Mouse (Mus musculus) embryonic stem cell, embryonic (primary cell): ENCODE results near the gene Sppl2b.

ENCODE experiments used
- CTCF ChIA-PET, 4 experiments: fragments of 300-600 bp in 2 of 4; fragments of 350-600 bp in 2 of 4; sonication (Branson Sonifier 250); formaldehyde crosslinking; loops; one replicate each; lab custom pipeline; 2022; ENCODE audit warnings: inconsistent platforms in 2 of 4; lab: Charles Lee
- POLR2A ChIA-PET, 4 experiments: fragments of 300-600 bp in 2 of 4; fragments of 350-600 bp in 2 of 4; sonication (Branson Sonifier 250); formaldehyde crosslinking; loops; one replicate each; lab custom pipeline; 2022; ENCODE audit warnings: antibody characterized with exemption in 4 of 4, inconsistent platforms in 1 of 4; lab: Charles Lee

Gene Sppl2b

DNA sequence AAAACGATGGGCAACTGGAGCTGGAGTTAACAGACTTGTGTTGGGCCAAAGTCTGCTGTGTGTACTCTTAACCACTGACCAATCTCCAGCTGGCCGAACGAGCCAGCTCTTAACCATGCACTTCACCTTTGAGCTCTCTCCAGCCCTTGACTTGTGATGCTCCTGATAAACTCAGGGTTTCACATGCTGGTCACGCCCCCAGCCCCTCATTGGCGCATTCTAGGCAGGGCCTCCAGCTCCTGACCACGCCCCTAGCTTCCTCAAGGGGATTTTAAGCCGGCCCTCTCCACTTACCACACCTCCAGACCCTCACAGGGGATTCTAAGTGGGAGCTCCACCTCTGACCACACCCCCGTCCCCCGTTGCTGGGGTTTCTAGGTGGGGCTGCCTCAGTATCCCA is 23.9 kb upstream of the Sppl2b start:
- ChIA-PET POLR2A (interaction anchor here (0.5 to 6.5 kb wide), 121 partner anchors 9 to 1302 kb away, joined by 3 to 99 read pairs (median 4); partner anchors contain the start of genes Gadd45b (in 3 of the 4), Lsm7 (in 3 of the 4), Map2k2 (in 3 of the 4) and Sppl2b (in 3 of the 4)), CTCF (interaction anchor here (0.5 to 2.7 kb wide), 27 partner anchors 9 to 251 kb away, joined by 3 to 19 read pairs (median 4); partner anchors contain the start of gene Csnk1g2 (in 1 of the 4))

DNA sequence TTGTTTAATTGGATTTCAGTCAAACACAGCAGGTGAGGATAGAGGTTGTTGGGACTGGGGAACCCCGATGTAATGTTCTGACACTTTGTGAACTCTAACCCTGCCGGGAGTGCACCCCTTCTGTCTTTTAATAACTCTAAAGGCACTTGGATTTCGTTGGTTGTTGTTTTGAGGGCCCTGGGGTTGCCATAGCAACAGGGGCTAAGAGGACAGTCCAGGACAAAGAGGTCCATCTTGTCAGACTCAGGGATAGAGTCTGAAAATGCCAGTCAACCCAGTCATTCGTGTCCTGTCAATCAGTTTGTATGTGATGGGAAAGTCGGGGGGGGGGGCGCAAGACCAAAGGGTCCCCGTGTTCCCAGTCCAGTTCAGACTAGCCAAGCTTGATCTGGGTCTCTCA is 22.3 kb upstream of the Sppl2b start:
- POLR2A ChIA-PET: interaction anchor here in 3 of 4 experiments (0.6 to 6.5 kb wide), 14 partner anchors 10 to 295 kb away, joined by 3 to 99 read pairs (median 7); partner anchors contain the start of genes Gadd45b (in 3 of the 3), Amh (in 2 of the 3), Atp8b3 (in 2 of the 3) and Abhd17a (in 1 of the 3)
- CTCF ChIA-PET: interaction anchor here in 3 of 4 experiments (0.6 to 2.7 kb wide), 4 partner anchors 27 to 49 kb away, joined by 3 to 19 read pairs (median 4); no protein-coding TSS in a partner anchor

DNA sequence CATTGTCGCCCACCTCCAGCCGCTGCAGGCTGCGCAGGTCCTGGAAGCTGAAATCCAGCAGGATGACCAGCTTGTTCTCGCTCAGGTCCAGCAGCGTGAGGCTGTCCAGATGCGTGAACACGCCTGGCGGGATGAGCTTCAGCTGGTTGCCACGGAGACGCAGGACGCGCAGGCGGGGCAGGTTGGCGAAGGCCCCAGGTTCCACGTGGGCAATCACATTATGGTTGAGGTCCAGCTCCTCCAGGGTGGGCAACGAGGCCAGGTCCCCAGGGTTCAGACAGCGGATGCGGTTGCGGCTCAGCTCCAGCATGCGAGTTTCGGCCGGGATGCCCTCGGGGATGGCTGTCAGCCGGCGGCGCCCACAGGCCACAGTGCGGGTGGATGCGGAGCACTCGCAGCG is 19.5 kb upstream of the Sppl2b start:
- CTCF ChIA-PET: interaction anchor here (0.6 to 3.7 kb wide), 5 partner anchors 30 to 1067 kb away, joined by 3 to 17 read pairs (median 5); partner anchors contain the start of gene Amh (in 1 of the 4)
- POLR2A ChIA-PET: interaction anchor here (0.5 to 3.7 kb wide), 23 partner anchors 8 to 518 kb away, joined by 3 to 15 read pairs (median 3); partner anchors contain the start of genes Gadd45b (in 2 of the 4), Sppl2b (in 2 of the 4), Lingo3 (in 1 of the 4) and Slc39a3 (in 1 of the 4)

- CTCF ChIA-PET: interaction anchor here in 3 of 4 experiments (0.6 to 3.7 kb wide), 8 partner anchors 18 to 473 kb away, joined by 3 to 17 read pairs (median 4); partner anchors contain the start of genes Amh (in 1 of the 3), Lsm7 (in 1 of the 3) and Sppl2b (in 1 of the 3)
- POLR2A ChIA-PET: interaction anchor here in 3 of 4 experiments (0.6 to 5.2 kb wide), 17 partner anchors 8 to 181 kb away, joined by 3 to 36 read pairs (median 5); partner anchors contain the start of gene Gadd45b (in 2 of the 3)
These were observed 18.1 kb upstream of the Sppl2b start for GRCm38 (mm10) chr10:80836949-80837379.

DNA sequence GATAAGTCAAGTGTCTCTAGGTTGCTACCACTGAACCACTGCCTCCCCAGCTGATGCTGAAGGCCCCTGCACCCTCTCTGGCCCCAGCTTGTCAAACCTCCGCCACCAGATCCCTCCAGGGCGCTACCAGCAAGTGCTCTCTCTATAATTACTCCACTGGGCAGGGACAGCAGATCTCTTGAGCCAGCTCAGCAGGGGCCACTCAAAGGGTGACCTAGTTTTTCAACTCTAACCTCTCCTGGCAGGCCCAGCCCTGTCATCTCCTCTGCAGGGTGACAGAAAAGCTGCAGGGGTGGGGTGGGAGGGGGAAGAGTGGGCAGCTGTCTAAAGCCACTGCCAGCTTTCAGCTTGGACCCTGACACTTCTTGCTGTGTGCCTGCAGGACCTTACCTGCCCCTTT is 17.2 kb upstream of the Sppl2b start:
- CTCF ChIA-PET: interaction anchor here in 2 of 4 experiments (0.6 to 3.7 kb wide), 4 partner anchors 18 to 206 kb away, joined by 3 to 17 read pairs (median 4); partner anchors contain the start of genes Lsm7 (in 1 of the 2) and Sppl2b (in 1 of the 2)

DNA sequence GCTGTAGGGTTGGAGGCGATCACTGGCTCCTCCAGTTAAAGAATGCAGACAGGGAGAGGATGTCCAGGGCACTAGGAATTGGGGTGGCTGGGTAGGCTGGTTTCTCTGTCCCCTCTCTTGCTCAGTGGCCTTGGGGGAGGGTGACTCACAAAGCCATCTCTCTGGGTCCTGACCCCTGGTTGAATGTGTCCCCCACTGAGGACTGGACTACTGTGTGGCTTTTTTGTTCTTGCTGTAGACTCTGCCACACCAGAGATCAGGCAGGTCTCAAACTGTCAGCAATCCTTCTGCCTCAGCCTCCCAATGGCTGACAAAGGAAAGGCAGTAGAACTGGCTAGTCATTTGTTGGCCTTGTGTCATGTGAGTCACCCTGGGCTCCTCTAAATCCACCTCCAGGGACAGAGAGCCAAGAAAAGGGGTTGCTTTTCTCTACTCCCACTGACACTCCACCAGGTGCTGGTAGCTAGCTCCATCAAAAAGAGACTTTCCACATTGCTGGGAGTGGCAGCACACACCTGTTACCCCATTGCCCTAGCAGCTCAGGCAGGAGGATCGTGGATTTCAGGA is 16.6 kb upstream of the Sppl2b start:
- CTCF ChIA-PET: interaction anchor here in 2 of 4 experiments (0.6 to 3.7 kb wide), 2 partner anchors 31 to 42 kb away, joined by 3 to 17 read pairs; no protein-coding TSS in a partner anchor

More for the DNA sequence above, 17.2 kb upstream of the Sppl2b start:
- POLR2A ChIA-PET: interaction anchor here in 3 of 4 experiments (0.5 to 5.2 kb wide), 11 partner anchors 8 to 807 kb away, joined by 3 to 36 read pairs (median 9); partner anchors contain the start of gene Gadd45b (in 2 of the 3)

DNA sequence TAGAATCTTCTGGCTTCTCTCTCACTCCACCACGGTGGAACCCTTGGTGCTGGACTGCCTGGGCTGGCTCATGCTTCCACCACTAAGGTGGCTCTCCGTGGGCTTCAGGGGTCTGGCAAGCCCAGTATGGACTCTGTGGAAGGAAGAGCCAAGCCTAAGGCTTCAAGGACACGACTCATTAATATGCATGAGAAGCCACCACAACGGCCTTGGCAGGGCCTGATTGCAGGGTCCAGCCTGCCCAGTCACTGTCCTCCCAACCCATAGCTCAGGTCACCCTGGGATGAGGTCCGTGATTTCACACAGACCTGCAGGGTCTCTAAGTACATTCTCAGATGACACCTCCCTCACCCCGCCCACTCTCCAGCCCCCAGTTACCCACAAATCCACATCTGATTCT is 15.2 kb upstream of the Sppl2b start:
- CTCF ChIA-PET: interaction anchor here in 2 of 4 experiments (1.0 to 1.2 kb wide), 3 partner anchors 41 to 242 kb away, joined by 3 to 6 read pairs (median 3); no protein-coding TSS in a partner anchor
- POLR2A ChIA-PET: interaction anchor here (1.0 to 5.2 kb wide), 9 partner anchors 8 to 179 kb away, joined by 3 to 36 read pairs (median 3); no protein-coding TSS in a partner anchor

More for the DNA sequence above, 16.6 kb upstream of the Sppl2b start:
- POLR2A ChIA-PET: interaction anchor here in 3 of 4 experiments (0.6 to 5.2 kb wide), 11 partner anchors 8 to 249 kb away, joined by 3 to 36 read pairs (median 6); partner anchors contain the start of gene Gadd45b (in 1 of the 3)

GRCm38 (mm10) chr10:80841685-80842084 is 13.4 kb upstream of the Sppl2b start:
- ChIA-PET CTCF (no interaction called here), POLR2A (interaction anchor here in 3 of 4 experiments (0.7 to 5.0 kb wide), 8 partner anchors 10 to 101 kb away, joined by 3 to 62 read pairs (median 6); partner anchors contain the start of genes Dot1l (in 1 of the 3) and Gadd45b (in 1 of the 3))

DNA sequence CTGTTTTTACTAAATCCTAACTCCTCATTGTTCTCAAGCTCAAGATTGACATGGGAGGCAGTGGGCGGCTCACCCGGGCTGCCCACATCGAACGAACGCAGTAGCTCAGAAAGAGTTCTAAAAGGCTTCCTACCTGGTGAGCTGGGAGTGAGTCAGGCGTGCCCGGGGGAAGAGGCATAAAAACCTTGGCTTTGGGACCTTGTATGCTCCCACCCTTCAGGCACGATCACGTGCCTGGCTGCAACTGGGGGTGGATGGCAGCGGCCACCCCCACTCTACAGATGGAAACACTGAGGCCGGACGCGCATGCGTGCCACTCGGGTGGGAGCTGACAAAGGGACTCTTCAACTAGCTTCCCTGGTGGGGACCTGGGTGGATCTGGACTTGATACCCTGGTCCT is 12.7 kb upstream of the Sppl2b start:
- POLR2A ChIA-PET: interaction anchor here in 3 of 4 experiments (0.7 to 5.0 kb wide), 16 partner anchors 10 to 166 kb away, joined by 3 to 62 read pairs (median 3); partner anchors contain the start of genes Gadd45b (in 2 of the 3), Dot1l (in 1 of the 3), Lsm7 (in 1 of the 3) and Sppl2b (in 1 of the 3)

DNA sequence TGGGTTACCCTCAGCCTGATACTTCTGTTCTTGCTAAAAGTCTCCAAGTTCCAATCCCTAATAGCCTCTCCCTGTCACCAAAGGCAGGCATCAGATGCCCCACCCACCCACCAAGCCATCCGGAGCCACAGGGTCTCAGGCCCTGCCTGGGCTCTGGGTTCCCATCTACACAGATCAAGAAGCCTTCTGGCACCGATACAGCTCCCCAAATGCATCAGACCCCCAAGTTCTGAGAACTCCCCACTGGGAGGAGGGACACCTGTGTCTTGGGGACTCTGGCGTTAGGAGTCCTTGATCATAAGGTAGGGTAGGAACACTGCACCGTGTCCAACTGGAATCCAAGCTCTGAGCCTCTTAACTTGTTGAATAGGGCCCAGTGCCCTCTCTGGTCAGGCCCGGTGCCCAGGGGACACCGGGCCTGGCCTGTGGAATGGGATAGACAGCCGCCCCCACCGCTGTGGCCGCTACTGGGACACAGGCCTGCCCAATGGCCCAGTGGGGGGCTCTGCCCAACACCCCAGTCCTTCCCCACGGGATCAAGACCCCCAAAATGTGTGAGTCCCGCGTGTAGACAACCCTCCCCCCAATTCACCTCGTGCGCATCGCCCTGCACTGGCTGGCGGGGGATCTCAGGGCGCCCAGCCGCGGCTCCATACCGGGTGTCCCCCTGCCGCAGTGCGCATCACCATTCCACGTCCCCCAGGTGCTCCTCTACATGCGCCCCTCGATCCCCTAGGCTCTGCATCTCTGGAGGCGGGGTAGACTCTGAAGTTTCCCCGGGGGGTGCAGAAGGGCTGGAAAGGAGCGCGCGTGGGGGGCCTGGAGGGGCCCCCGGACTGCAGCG is 11.8 kb upstream of the Sppl2b start:
- POLR2A ChIA-PET: interaction anchor here (0.5 to 5.0 kb wide), 21 partner anchors 8 to 792 kb away, joined by 3 to 62 read pairs (median 3); partner anchors contain the start of genes Gadd45b (in 2 of the 4), Lsm7 (in 1 of the 4) and Sppl2b (in 1 of the 4)

More for the DNA sequence above, 12.7 kb upstream of the Sppl2b start:
- CTCF ChIA-PET: interaction anchor here in 3 of 4 experiments (1.1 to 1.3 kb wide), 3 partner anchors 33 to 87 kb away, joined by 3 read pairs; partner anchors contain the start of gene Gadd45b (in 1 of the 3)

DNA sequence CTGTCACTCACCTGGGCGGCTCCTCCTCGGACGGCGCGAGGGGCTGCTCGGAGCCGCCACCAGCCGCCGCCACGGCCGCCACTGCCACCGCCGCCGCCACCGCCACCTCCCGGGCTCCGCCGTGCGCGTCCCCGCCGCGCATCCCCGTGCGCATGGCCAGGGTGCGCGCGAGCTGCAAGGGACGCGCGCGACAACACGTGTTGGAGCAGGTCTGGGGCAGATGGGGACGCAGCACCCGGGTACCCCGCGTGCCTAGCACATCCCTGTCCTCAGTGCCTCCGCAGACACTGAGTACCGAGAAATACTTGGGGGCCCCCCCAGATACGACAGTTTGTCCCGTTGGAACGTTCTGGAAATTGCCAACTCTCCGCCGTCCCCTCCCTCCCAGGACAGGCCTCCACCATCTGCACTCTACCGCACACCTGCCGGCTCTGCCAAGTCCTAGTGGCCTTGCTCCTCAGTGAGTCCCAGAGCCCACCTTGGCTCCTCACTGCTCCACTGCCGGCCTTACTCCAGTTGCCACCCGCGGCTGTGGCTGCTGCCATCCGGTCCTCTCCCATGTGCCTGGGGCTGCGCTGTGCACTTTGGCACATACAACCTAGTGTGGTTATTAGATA is 11.0 kb upstream of the Sppl2b start, which contains the start of gene Lingo3:
Lingo3 (minus strand) TSS at position 109 of the 617 bp plus-strand sequence.
- ChIA-PET CTCF (interaction anchor here in 3 of 4 experiments (0.6 to 1.5 kb wide), 4 partner anchors 36 to 120 kb away, joined by 3 to 9 read pairs (median 4); no protein-coding TSS in a partner anchor), POLR2A (interaction anchor here in 3 of 4 experiments (0.6 to 5.0 kb wide), 12 partner anchors 9 to 168 kb away, joined by 3 to 62 read pairs (median 4); partner anchors contain the start of genes Ap3d1 (in 1 of the 3), Jsrp1 (in 1 of the 3), Lsm7 (in 1 of the 3) and Sppl2b (in 1 of the 3))

More for the DNA sequence above, 11.8 kb upstream of the Sppl2b start:
- CTCF ChIA-PET: interaction anchor here (0.6 to 1.3 kb wide), 5 partner anchors 32 to 120 kb away, joined by 3 read pairs; partner anchors contain the start of gene Gadd45b (in 1 of the 4)

GRCm38 (mm10) chr10:80845055-80845693 is 9.9 kb upstream of the Sppl2b start:
- ChIA-PET CTCF (interaction anchor here (0.5 to 1.5 kb wide), 7 partner anchors 31 to 588 kb away, joined by 3 to 9 read pairs (median 3); no protein-coding TSS in a partner anchor), POLR2A (interaction anchor here (0.6 to 5.0 kb wide), 18 partner anchors 8 to 173 kb away, joined by 3 to 62 read pairs (median 4); partner anchors contain the start of genes Ap3d1 (in 1 of the 4), Gadd45b (in 1 of the 4), Jsrp1 (in 1 of the 4) and Lsm7 (in 1 of the 4))

GRCm38 (mm10) chr10:80845732-80846131 is 9.3 kb upstream of the Sppl2b start:
- POLR2A ChIA-PET: interaction anchor here in 3 of 4 experiments (0.8 to 5.0 kb wide), 13 partner anchors 10 to 395 kb away, joined by 3 to 62 read pairs (median 4); partner anchors contain the start of genes Gadd45b (in 1 of the 3), Lsm7 (in 1 of the 3) and Sppl2b (in 1 of the 3)
- CTCF ChIA-PET: interaction anchor here in 2 of 4 experiments (0.6 to 1.5 kb wide), 3 partner anchors 30 to 98 kb away, joined by 3 to 6 read pairs (median 4); no protein-coding TSS in a partner anchor

- CTCF ChIA-PET: interaction anchor here (0.5 to 1.9 kb wide), 18 partner anchors 10 to 310 kb away, joined by 3 to 16 read pairs (median 4); no protein-coding TSS in a partner anchor
- POLR2A ChIA-PET: interaction anchor here (0.5 to 2.4 kb wide), 62 partner anchors 9 to 425 kb away, joined by 3 to 39 read pairs (median 4); partner anchors contain the start of genes Gadd45b (in 2 of the 4), Timm13 (in 2 of the 4), Tmprss9 (in 2 of the 4) and Adat3 (in 1 of the 4)
These were observed 6.5 kb upstream of the Sppl2b start for GRCm38 (mm10) chr10:80848571-80848970.

DNA sequence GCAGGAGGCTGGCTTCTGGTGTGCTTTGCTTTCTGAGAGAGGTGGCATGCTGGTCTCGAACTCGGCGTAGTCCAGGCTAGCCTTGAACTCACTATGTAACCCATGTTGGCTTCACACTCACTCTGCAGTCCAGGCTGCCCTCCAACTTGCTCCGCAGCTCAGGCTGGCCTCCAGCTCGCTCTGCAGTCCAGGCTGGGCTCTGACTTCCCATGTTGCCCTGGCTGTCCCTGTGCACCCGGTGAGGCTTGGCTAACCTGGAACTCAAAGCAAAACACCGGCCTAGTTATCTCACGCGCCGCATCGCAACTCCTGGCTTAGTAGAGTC is 636 bp downstream of the Sppl2b start:
- POLR2A ChIA-PET: interaction anchor here (0.5 to 6.4 kb wide), 35 partner anchors 9 to 180 kb away, joined by 3 to 49 read pairs (median 4); partner anchors contain the start of genes Ap3d1 (in 1 of the 4), Gadd45b (in 1 of the 4), Mknk2 (in 1 of the 4) and Tmprss9 (in 1 of the 4)

More for the DNA sequence above, 636 bp downstream of the Sppl2b start:
- CTCF ChIA-PET: interaction anchor here in 3 of 4 experiments (0.6 to 2.2 kb wide), 9 partner anchors 19 to 985 kb away, joined by 3 to 10 read pairs (median 5); partner anchors contain the start of gene Atcay (in 1 of the 3)
